Mouse (Mus musculus) cortical plate, adult 2 months (tissue): ENCODE measurements around the gene Col1a2.

ENCODE experiments used
- CTCF ChIP-seq: fragments of 200-500 bp; IDR thresholded peaks from 2 replicates; pipeline ENCODE4 v1.5.1; 2011; ENCODE audit warnings: mild to moderate bottlenecking, control low read depth, low read length; ENCODE audit not compliant: insufficient read depth; ENCODE audit errors: extremely low read depth
- POLR2A ChIP-seq: fragments of 200-500 bp; IDR thresholded peaks from 2 replicates; pipeline ENCODE4 v1.6.1; 2011; ENCODE audit warnings: mild to moderate bottlenecking, low read length, control low read depth; ENCODE audit not compliant: insufficient read depth; ENCODE audit errors: extremely low read depth

DNA sequence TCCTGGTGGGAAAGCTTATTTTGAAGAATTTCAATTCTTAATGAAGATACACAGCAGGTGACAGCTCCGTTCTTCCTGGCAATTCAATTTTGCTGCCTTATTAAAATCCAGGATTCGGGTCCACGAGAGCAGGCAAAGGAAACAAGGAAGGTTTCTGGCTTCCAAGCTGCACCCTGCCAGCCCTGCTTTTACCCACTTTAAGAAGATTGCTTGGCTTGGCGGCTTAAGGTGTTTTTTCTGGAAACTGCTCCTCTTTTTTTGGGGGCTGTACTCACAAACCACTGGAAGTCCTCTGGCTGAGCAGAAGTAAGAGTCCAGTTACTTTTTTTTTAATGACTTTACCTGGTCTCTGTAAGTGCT, 21.1 kb upstream of the Col1a2 start:
- TF ChIP-seq POLR2A (no peak), CTCF (no peak)
